Mouse (Mus musculus): ENCODE results near the gene G6pd2. TPM values are rescaled to one million over a fixed set of nuclear protein-coding genes. Genes with fewer than 3 reads are reported as not detected.

G6pd2 gene
- total RNA-seq (2023; ENCODE audit: inconsistent age): not detected in 4 replicates

GRCm38 (mm10) chr5:61808516-61808915 lies at the start of gene G6pd2:
TSS of gene G6pd2 (plus strand) at chr5:61808816.

Measured in B cell, adult (primary cell).